Mouse (Mus musculus) right cerebral cortex, postnatal 4 days (tissue): ENCODE measurements around the gene Lrrc2.

Experiments used
- DNase-seq: peaks from one replicate; pipeline ENCODE4 v3.0.0-alpha.2; 2022

Gene Lrrc2

DNA sequence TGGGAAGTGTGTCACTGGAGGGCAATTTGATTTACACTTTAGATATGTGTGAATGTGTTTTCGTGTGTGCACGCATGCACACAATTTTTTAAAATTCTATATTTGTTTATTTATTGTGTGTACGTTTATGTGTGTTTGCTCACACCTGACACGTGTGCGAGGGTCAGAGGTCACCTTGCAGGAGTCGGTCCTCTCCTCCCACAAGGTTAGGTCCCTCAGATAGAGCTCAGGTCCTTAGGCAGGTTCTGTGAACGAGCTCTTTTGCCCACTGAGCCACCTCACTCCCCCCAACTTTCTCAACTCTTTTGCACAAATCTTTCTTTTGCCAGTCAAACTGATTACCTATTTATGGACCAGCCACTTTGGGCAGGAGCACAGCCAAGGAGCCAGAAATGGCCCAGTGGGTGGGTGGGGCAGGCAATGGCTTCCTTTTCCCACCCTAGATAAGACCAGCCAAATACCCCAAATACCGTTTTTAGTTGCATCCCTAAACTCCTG is 2.5 kb upstream of the Lrrc2 start:
- no peak for DNase-seq

DNA sequence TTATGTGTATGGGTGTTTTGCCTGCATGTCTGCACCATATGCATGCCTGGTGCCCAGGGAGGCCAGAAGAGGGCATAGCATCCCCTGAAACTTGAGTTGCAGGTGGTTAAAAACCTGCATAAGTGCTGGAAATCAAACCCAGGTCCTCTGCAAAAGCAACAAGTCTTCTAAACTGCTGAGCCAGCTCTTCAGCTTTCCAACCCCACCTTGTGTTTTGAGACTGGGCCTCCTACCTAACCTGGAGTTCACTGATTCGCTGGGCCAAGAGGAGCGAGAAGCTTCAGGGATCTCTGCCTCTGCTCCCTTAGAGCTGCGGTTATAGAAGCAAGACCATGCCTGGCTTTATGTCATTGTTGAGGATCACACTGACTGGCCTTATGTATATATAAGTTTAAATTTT is 1.2 kb upstream of the Lrrc2 start:
- no peak for DNase-seq

DNA sequence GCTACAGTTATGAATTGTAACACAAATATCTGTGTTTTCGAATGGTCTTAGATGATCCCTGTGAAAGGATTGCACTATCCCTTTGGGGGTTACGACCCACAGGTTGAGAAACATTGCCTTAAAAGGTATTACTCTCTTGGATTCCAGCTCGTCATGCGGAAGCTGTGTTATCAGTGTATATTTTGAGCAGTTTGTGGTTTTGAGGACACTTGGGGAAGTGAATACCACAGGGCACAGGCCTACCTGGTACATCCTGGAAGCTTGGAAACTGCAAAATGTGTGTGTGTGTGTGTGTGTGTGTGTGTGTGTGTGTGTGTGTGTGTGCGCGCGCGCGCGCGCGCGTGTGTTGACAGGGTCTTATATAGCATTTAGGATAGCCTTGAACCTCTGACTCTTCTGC is 521 bp downstream of the Lrrc2 start:
- no peak for DNase-seq

DNA sequence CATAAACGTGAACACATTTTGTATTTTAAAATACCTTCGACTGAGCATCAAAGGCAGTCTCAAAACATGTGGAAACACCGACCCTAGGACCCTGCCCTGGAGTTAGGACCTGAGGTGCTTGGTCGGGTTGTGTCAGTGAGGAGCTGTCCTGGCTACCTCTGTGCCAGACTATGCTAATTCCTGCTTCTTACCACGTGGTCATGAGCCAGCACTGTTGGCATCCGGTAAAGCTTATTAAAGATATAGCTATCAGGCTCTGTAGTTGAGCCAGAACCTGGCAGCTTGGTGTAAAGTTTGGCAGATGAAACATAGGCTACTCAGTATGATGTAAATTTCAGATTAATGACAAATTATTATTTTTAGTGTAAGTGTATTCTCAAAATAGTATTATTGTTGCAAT is 1.1 kb downstream of the Lrrc2 start:
- DNase-seq, result no peak

DNA sequence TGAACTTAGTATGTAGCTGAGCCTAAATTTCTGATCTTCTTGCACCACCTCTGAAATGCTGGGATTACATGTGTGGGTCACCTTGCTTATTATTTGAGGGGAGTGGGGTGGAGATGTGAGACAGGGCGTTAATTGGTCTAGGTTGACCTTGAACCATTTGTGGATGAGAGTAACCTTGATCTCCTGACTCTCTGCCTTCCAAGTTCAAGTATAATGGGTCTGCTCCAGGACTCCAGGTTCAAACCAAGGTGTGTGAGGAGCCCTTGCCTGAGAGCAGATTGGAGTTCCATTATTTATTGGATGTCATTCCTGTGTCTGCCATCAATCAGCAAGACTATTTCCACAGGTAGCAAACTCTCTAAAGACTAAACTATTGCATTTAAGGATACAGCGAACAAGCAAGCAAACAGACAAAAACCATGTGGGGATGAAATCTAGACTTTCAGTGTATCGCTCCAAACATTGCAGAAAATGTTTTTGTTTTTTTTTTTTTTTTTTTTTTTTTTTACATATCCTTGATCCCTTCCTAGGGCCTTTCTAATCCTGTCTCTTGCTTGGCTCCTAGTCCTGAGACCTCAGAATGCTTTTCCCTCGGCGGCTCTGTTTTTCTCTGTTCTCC is 1.7 kb downstream of the Lrrc2 start:
- no peak for DNase-seq

DNA sequence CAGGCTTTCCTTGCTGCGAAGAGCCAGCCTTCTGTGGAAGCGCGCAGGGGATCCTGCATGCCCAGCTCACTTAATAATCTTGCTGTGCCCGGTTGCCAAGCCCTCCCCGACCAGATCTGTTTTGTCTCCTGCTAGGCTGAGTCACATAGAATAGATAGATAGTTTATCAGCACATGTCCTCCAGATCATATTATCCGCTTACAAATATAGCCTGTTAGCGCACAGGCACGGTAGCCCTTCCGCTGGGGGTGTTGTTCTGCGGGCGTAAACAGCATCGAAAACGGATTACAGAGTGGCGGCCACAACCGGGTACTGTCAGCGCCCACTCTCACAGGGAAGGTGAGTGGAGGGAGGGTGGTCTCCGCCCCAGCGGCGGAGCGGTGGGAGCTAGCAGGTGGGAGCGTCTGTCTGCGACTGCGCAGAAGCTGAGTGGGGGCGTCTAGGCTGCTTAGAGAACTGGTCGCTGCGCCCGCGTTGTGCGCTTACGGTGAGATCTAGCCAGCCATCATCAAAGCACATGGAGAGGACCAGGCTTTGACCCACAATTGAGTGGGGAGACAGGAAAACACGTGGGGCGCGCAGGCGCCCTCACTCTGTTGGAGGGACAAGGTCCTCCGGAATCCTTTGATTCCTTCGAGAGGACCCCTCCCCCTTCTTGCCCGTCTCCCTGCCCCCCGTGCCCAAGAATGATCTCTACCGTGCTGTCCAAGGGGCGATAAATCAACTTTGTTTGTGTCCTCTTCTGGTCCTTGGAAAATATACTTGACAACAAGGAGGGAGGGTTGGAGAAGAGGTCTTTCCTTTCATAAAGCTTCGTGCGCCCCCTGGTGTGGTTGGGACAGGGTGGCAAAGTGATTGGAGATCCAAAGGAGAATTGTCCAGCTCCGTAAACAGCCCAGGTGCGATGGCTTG is 2.5 kb downstream of the Lrrc2 start:
- DNase-seq, result peak; percentile 86

DNA sequence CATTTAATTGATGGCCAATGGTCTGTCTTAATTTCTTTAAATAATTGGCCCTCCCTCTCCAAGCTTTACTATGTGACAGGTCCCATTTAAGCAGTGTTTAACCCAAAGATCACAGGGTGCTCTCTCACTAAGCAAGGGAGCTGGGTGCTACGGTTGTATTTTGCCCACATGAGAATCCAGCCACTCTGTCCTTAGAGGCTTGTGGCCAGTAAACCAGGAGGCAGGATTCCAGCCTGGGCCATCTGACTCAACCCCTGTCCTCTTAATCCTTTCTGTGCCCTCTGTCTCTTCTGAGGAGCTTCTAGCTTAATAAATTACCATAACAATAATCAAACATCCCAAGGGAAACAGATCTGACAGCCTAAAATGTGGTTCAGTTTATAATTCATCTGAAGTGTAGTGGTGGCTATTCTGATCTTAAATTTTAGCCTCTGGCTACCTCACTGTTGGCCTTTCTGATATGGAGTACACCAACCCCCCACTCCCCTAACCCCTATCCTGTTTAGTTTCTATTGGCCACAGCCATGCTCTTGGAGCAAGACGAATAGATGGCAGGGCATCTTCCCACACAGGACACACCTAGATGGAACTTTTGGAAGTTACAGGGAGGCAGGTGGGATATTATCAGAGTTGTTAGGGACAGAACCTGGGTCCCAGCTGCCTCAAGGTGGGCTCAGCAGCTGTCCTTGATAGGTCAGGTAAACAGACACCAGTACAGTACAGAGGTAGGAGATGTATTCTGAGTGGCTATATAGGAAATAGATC is 3.5 kb downstream of the Lrrc2 start:
- no peak for DNase-seq

DNA sequence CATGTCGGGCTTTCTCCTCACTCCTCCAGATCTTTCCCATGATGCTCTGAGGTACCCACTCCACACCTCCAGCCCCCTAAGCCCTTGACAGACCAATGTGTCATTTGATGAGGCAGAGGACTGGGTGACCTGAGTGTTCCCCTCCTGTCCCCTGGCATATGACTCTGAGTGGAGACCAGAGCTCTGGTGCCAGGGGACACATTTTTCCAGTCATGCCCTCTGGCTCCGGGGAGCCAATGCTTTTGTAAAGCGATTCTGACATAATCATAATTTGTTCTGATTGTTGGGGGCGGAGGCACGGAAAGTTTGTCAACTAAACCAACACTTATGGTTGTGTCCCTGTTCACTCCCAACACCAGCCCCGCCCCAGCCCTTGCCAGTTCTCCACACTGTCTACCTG is 4.6 kb downstream of the Lrrc2 start:
- no peak for DNase-seq

DNA sequence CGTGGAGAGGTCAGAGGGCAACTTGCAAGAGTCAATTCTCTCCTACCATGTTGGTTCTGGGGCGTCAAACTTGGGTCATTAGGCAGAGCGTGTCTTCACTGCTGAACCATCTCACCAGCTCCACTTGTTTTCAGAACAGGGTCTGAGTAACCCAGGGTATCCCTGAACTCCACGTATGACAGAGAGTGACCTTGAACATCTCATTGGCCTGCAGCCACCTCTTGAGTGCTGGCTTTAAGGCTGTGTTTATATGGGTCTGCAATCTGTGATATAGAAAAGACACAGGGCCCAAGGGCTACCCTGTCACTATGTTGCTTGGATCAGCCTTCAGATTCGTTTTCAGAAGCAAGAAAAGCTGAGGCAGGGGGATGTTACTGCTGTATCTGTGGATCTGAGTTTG is 8.3 kb downstream of the Lrrc2 start:
- DNase-seq, result no peak

DNA sequence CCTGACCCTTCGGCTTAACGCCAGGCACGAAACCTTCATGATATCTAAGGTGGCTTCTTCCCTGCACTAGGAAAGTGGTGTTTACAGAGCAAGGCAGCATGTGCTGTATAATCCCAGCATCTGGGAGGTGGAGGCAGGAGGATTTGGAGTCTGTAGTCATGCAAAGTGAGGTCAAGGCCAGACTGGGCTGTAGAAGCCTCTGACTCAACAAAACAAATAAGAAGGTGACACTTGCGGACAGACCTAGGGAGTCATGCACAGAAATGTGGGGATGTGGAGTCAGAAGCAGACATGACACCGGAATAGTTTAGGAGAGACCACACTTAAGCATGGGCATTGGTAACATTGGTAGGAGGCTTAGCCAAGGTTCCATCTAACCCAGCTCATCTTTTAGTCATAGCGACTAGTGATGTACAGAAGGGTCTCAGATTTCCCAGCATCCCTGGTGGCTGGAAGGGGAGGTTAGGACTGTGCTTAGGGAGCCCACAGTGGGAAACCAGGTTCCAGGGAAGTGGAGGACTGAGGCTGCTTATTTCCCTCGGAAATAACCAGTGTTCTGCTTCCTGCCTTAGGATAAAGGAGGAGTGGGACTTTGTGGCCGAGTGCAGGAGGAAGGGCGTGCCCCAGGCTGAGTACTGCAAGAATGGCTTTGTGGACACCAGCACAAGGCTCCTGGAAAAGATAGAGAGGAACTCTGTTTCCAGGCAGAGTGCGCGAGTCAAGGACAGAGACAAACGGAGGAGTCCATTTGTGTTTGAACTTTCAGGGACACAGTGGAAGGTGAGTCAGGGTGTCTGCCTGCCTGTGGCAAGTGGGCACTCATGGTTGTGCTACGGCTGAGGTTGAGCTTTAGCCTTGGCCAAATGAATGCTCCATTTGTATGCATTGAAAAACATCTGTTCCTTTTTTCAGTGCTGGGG is 9.1 kb downstream of the Lrrc2 start:
- no peak for DNase-seq

DNA sequence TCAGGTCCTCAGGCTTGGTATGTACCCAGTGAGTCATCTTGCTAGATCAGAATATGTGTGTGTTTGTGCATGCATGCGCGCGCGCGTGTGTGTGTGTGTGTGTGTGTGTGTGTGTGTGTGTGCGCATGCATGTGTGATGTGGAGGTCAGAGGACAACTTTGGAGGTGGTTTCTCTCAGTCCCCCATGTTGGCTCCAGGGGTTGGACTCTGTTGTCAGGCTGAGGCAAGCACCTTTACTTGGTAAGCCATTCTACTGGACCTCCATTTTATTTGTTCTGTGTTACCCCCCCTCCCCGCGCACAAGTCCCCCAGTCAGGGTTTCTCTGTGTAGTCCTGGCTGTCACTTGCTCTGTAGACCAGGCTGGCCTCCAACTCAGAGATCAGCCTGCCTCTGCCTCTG is 10.0 kb downstream of the Lrrc2 start:
- DNase-seq, result no peak

DNA sequence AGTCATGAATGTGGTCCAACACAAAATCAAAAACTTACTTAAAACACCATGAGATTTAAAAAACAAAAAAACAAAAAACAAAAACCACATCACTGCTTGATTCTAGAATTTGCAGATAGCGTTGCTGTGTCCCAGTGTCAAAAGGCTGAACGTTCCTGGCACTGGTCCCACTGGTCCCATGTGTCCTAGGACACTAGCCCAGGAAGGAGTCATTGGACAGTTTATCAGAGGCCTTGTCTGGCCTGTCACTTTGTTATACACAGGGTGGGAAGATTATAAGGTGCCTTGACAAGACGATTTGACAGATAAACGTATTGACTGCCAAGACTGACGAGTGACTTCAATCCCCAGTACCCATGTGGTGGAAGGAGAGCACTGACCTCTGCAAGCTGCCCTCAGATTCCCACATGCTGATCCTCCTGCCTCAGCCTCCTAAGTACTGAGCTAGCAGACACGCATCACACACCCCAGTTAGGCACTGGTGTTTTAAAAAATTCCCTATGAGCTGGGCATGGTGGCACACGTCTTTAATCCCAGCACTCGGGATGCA is 12.3 kb downstream of the Lrrc2 start:
- DNase-seq, result no peak

DNA sequence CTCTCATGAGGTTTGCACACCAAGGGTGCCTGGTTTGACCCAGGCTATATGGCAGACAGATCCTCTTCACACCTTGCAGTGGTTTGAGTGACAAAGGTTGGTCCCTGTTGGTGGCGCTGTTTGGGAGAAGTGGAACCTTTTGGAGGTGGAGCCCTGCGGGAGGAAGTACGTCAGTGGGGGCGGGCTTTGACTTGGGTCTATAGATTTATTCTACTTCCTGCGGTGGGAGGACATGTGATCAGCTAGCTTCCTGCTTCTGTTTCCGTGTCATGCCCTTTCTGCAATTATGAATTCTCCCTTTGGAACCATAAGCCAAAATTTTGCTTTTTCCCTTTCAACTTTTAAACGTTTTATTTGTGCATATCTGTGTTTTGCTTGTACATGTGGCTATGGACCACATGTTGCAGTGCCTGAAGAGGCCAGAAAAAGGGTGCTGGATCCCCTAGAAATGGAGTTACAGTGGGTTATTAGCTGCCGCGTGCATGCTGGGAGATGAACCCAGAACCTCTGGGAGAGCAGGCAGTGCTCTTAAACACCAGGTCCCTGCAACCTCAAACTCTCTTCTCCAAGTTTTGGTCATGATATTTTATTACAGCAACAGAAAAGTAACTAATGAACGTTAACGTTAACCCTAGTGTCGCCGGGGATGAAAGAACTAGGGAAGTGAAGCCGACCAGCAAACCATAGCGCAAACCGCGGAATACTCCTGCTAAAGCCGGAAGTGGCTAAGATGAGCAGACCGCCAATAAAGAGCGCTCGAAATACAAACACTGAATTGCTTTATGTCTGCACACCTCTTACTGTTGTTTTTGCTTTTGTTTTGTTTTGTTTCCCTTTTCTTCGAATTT is 13.9 kb downstream of the Lrrc2 start:
- DNase-seq, result no peak

DNA sequence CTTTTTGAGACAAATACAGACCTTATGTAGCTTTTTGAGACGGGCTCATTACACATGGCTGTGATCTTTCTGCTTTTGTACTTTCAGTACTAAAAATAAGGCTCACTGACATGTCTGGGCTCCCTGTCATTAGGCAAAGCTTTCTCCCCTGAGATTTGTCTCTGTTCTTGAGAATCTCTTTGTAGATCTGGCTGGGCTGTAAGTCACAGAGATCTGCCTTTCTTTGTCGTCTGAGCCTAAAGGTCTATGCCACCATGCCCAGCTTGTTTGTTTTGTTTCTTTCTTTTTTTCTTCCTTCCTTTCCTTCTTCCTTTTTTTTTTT is 14.5 kb downstream of the Lrrc2 start:
- DNase-seq, result no peak

DNA sequence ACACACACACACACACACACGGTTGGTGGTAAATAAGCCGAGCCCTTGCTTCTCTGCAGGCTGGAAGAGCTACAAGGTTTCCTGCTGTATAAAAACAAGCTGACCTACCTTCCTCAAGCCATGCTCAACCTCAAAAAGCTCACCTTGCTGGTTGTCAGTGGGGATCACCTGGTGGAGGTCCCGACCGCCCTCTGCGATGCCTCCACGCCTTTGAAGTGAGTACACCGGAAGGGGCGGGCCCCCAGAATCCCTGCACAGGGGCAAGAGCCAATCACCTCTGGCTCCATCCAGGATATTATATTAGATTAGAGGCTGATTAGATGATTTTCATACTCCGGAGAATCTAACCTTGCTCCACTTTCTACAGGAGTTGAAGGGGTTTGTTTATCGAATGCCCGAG is 28.1 kb downstream of the Lrrc2 start:
- no peak for DNase-seq

DNA sequence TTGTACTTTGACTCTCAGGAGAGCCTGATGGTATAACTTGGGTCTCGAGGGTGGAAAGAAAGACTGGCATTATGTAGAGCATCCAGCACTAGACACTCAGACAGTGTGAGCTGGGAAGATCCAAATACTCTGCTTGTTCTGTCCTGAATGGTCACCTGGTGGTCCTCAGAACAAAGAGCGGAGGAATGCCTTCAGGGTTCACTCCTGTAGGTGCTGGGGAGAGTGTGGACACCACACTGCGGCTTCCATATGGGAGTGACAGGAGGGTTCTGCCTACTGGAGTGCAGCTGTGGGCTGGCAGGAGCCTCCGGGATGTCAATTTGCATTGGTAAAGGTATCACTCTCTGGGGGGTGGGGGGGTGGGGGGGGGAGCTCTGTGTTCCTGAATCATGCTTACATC is 31.0 kb downstream of the Lrrc2 start:
- no peak for DNase-seq

DNA sequence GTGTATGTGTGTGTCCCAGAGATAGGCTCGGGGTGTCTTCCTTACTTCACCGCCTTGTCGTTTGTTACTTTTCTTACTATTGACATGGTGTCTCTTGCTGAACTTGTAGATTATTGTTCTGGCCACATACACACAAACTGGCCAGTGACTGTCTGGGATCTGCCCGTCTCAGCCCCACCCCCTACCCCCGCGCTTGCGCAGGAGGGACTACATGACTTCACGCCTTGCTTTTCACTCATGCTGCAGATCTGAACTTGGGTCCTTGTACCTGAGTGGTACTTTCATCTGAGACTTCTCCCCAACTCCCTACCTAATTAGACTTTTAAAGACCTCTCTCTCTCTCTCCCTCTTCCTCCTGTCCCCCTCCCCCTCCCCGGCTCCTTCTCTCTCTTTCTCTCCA is 32.8 kb downstream of the Lrrc2 start:
- no peak for DNase-seq

DNA sequence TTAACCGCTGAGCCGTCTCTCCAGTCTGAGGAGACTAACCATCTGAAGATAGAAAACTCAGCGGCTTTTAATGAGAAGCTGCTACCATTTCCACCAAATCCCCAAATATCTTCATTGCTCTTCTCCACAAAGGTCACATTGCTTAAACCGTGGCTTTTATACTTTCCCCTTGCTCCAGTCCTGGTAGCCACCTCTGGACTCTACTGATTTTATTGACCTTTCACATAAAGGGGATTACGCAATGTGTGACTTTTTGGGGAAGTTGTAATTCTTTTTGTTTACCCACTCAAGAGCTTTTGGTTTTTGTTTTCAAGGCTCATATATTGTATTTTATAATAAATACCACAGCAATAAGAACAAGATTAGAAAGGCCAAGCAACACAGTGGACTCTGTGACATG is 34.2 kb downstream of the Lrrc2 start:
- DNase-seq, result no peak

DNA sequence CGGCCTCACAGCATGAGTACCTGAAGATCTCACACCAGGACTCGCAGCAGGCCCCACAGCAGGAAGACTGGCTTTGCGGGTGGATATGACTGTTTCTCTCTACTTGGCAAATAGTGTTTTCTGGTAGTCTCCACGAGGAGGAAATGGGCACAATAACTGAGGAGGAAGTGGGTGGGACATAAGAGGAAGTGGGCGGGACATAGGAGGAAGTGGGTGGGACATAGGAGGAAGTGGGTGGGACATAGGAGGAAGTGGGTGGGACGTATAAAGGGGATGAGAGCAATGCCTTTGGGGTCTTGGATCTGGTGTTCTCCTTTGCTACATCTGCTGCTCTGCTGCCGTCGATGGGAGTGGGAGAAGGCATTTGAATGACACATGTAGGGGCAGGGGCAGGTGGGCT is 34.6 kb downstream of the Lrrc2 start:
- DNase-seq, result no peak

DNA sequence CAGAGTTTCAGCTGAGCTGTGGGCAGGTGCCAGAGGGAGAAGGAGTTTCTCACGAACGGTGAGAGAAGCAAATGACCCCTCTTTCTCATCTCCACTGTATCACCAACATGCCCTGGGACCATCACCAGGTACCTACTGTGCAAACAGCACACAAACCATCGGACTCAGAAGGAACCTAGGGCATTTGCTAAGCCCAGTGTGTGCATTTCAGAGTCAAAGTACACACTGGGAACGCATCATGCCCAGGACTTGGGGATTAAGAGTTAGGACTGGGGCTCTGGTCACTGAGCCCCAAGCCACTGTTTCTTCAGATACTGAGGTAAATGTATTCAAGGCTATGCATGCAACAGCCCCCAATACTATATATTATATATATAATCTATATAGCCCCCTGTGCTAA is 36.0 kb downstream of the Lrrc2 start:
- DNase-seq, result no peak

DNA sequence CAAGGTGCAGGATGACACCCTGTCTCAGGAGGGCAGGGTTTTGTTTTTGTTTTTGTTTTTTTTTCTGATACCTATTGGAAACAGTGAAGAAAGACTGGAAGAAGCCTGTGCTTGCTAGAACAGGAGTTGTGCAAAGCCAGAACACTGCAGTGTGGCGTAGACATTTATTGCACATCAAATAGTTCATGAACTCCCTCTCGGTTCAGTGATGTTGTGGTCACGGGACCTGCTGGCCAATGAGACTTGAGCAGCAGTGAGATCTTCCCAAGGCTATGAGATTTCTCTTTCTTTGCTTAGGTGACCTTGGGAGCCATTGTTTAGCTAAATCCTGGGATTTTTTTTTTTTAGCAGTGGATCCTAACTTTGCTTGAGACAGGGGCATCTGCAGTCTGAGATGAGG is 36.7 kb downstream of the Lrrc2 start:
- no peak for DNase-seq

DNA sequence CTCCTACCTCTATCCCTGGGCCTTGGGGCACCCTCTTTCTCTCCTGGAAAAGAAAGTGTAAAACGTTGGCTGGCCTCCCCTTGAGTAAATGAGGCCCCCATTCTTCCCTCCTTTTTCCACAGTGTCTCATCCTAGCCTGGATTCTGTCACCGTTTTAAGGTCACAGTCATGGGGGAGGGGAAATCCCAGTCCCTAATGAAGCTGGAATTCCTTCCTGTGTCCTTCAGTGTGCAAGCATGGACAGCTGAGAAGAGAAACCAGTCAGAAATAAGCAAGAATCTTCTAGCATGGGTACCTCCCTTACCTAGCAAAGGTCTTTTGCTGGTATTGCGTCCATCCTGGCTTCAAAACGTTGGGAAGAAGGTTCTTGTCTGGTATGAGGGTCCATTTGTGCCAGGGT is 37.8 kb downstream of the Lrrc2 start:
- no peak for DNase-seq
